Mouse (Mus musculus): ENCODE measurements around the gene Irs2. TPM values are rescaled to one million over a fixed set of nuclear protein-coding genes. Genes with fewer than 3 reads are reported as not detected.

Gene Irs2
- polyA plus RNA-seq, 1 experiment from 2014 or later: 5.0 TPM

DNA sequence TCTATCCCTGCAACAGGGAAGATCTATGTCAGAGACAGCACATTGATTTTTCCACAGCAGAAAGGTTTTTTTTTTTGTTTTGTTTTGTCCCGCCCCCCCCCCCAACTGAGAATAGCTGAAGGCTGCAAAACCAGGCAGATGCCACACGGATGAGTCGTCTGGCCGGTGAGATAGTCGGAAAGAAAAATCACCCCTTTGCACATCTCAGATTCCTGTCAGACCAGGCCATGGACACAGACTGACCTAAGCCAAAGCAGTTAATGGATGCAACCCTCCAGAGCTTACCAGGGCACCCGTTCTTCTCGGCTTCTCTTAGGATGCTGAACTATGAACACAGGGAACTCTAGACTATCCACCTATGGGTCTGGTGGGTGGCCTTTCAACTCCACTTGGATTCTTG, 39.6 kb downstream of the Irs2 start:
- Histone ChIP-seq H3K36me3 (ENCODE audit: control insufficient read depth, insufficient read depth, low read length) (no peaks in the 10 kb centered on the region), H3K4me1 (ENCODE audit: control insufficient read depth, insufficient read depth, low read length) (peaks cover 51% of the 10 kb centered on the region), H3K9me3 (ENCODE audit: control insufficient read depth, low read depth, low read length) (no peaks in the 10 kb centered on the region), H3K4me2 (replicated peaks; ENCODE audit: low read depth, low read length) (no peak overlapping the region), H3K9ac (replicated peaks; ENCODE audit: low read depth, low read length) (no peak overlapping the region), H3K4me3 (ENCODE audit: low read depth, low read length) (no peak overlapping the region), H3K27me3 (ENCODE audit: control insufficient read depth, insufficient read depth, low read length) (no peaks in the 10 kb centered on the region), H3K27ac (ENCODE audit: low read length) (no peak overlapping the region)
- no peak for ATAC-seq (ENCODE audit: insufficient number of reproducible peaks, insufficient read depth, low FRiP score, low read depth)
- WGBS: 50% methylated on average over 7 of the region's 7 CpGs

GRCm38 (mm10) chr8:10965401-10966117, 42.7 kb downstream of the Irs2 start:
- no peaks in the 10 kb centered on the region for H3K9me3 ChIP-seq (ENCODE audit: control insufficient read depth, low read depth, low read length)
- peak; percentile 59 for ATAC-seq (ENCODE audit: insufficient number of reproducible peaks, insufficient read depth, low FRiP score, low read depth)
- H3K4me3 ChIP-seq (ENCODE audit: low read depth, low read length): no peak overlapping the region
- 11% methylated on average over 6 of the region's 6 CpGs for WGBS
- H3K9ac ChIP-seq (replicated peaks; ENCODE audit: low read depth, low read length): no peak overlapping the region
- H3K4me2 ChIP-seq (replicated peaks; ENCODE audit: low read depth, low read length): 0 out of 2 replicates have a peak overlapping the region, but pooled peaks have one; percentile 14
- H3K27me3 ChIP-seq (ENCODE audit: control insufficient read depth, insufficient read depth, low read length): no peaks in the 10 kb centered on the region
- H3K27ac ChIP-seq (ENCODE audit: low read length): peak overlapping the region; percentile 58; the same call in 1 of the 2 replicates
- peaks cover 55% of the 10 kb centered on the region for H3K4me1 ChIP-seq (ENCODE audit: control insufficient read depth, insufficient read depth, low read length)
- H3K36me3 ChIP-seq (ENCODE audit: control insufficient read depth, insufficient read depth, low read length): no peaks in the 10 kb centered on the region

- H3K36me3 ChIP-seq (ENCODE audit: control insufficient read depth, insufficient read depth, low read length): no peaks in the 10 kb centered on the region
- H3K4me2 ChIP-seq (replicated peaks; ENCODE audit: low read depth, low read length): no peak overlapping the region
- peaks cover 62% of the 10 kb centered on the region for H3K4me1 ChIP-seq (ENCODE audit: control insufficient read depth, insufficient read depth, low read length)
- no peak overlapping the region for H3K9ac ChIP-seq (replicated peaks; ENCODE audit: low read depth, low read length)
- H3K9me3 ChIP-seq (ENCODE audit: control insufficient read depth, low read depth, low read length): no peaks in the 10 kb centered on the region
- no peak for ATAC-seq (ENCODE audit: insufficient number of reproducible peaks, insufficient read depth, low FRiP score, low read depth)
- no peaks in the 10 kb centered on the region for H3K27me3 ChIP-seq (ENCODE audit: control insufficient read depth, insufficient read depth, low read length)
- no peak overlapping the region for H3K4me3 ChIP-seq (ENCODE audit: low read depth, low read length)
- H3K27ac ChIP-seq (ENCODE audit: low read length): no peak overlapping the region
- 55% methylated on average over 10 of the region's 10 CpGs for WGBS
These were observed 43.7 kb downstream of the Irs2 start for GRCm38 (mm10) chr8:10964511-10965099.

DNA sequence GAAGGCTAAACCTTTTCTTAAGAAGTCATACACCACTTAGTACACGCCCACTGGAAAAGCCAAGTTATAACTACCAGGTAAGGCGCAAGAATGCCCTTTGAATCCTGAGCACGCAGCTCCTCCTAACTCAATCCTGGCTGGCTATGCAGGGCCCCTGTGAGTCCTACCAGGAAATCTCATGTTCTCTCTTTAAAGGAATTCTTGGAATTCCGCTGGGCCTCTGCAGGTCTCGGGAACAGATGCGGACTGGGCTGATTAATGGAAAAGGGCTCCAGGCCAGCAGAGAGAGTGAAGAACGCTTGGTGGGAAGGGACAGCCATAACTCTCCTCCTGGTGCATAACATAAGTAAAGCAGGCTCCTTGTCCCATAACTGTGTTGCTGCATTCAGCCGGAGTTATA, 46.3 kb downstream of the Irs2 start:
- Histone ChIP-seq H3K27ac (ENCODE audit: low read length) (peak overlapping the region; percentile 77; the same call in 1 of the 2 replicates), H3K4me2 (replicated peaks; ENCODE audit: low read depth, low read length) (peak overlapping the region; percentile 19; the same call in 1 of the 2 replicates), H3K4me3 (ENCODE audit: low read depth, low read length) (no peak overlapping the region), H3K27me3 (ENCODE audit: control insufficient read depth, insufficient read depth, low read length) (no peaks in the 10 kb centered on the region), H3K9me3 (ENCODE audit: control insufficient read depth, low read depth, low read length) (no peaks in the 10 kb centered on the region), H3K36me3 (ENCODE audit: control insufficient read depth, insufficient read depth, low read length) (no peaks in the 10 kb centered on the region), H3K4me1 (ENCODE audit: control insufficient read depth, insufficient read depth, low read length) (peaks cover 60% of the 10 kb centered on the region), H3K9ac (replicated peaks; ENCODE audit: low read depth, low read length) (no peak overlapping the region)
- peak; percentile 56 for ATAC-seq (ENCODE audit: insufficient number of reproducible peaks, insufficient read depth, low FRiP score, low read depth)
- 3% methylated on average over 8 of the region's 8 CpGs for WGBS

DNA sequence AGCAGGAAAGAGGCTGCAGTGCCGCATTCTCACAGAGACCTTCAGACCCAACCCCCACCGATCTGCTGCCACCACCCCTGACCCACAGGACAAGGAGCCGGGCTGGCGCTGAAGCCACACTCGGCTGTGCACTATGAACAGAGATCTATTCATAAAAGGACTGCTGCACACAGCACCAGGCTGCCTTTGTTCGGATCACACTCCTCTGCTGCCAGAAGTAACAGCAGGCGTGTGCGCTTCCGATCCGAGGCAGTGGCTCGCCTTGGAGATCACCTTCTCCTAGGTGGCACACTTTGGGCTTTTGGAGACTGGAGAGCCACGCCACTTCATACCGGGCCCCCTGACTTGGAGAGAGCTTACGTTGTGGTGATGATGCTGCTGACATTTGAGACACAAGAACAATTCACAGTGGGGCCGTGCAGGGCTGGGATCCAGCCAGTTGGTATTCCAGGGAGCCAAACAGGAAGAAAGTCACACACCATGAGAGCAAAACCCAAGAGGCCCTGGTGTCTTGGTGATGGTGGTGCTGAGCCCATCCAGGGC, 47.9 kb downstream of the Irs2 start:
- no peaks in the 10 kb centered on the region for H3K9me3 ChIP-seq (ENCODE audit: control insufficient read depth, low read depth, low read length)
- 28% methylated on average over 15 of the region's 15 CpGs for WGBS
- no peaks in the 10 kb centered on the region for H3K27me3 ChIP-seq (ENCODE audit: control insufficient read depth, insufficient read depth, low read length)
- H3K9ac ChIP-seq (replicated peaks; ENCODE audit: low read depth, low read length): no peak overlapping the region
- ATAC-seq (ENCODE audit: insufficient number of reproducible peaks, insufficient read depth, low FRiP score, low read depth): peak; percentile 39; the same call in 1 of the 2 replicates
- H3K4me3 ChIP-seq (ENCODE audit: low read depth, low read length): no peak overlapping the region
- H3K4me1 ChIP-seq (ENCODE audit: control insufficient read depth, insufficient read depth, low read length): peaks cover 48% of the 10 kb centered on the region
- no peaks in the 10 kb centered on the region for H3K36me3 ChIP-seq (ENCODE audit: control insufficient read depth, insufficient read depth, low read length)
- peak overlapping the region; percentile 39; the same call in 1 of the 2 replicates for H3K27ac ChIP-seq (ENCODE audit: low read length)
- H3K4me2 ChIP-seq (replicated peaks; ENCODE audit: low read depth, low read length): peak overlapping the region; percentile 14; the same call in 1 of the 2 replicates

GRCm38 (mm10) chr8:10957292-10957955, 50.8 kb downstream of the Irs2 start:
- no peaks in the 10 kb centered on the region for H3K36me3 ChIP-seq (ENCODE audit: control insufficient read depth, insufficient read depth, low read length)
- H3K4me1 ChIP-seq (ENCODE audit: control insufficient read depth, insufficient read depth, low read length): peaks cover 47% of the 10 kb centered on the region
- H3K4me3 ChIP-seq (ENCODE audit: low read depth, low read length): no peak overlapping the region
- H3K27me3 ChIP-seq (ENCODE audit: control insufficient read depth, insufficient read depth, low read length): no peaks in the 10 kb centered on the region
- ATAC-seq (ENCODE audit: insufficient number of reproducible peaks, insufficient read depth, low FRiP score, low read depth): no peak
- H3K27ac ChIP-seq (ENCODE audit: low read length): no peak overlapping the region
- WGBS: 32% methylated on average over 9 of the region's 9 CpGs
- no peak overlapping the region for H3K4me2 ChIP-seq (replicated peaks; ENCODE audit: low read depth, low read length)
- H3K9me3 ChIP-seq (ENCODE audit: control insufficient read depth, low read depth, low read length): no peaks in the 10 kb centered on the region
- H3K9ac ChIP-seq (replicated peaks; ENCODE audit: low read depth, low read length): no peak overlapping the region

DNA sequence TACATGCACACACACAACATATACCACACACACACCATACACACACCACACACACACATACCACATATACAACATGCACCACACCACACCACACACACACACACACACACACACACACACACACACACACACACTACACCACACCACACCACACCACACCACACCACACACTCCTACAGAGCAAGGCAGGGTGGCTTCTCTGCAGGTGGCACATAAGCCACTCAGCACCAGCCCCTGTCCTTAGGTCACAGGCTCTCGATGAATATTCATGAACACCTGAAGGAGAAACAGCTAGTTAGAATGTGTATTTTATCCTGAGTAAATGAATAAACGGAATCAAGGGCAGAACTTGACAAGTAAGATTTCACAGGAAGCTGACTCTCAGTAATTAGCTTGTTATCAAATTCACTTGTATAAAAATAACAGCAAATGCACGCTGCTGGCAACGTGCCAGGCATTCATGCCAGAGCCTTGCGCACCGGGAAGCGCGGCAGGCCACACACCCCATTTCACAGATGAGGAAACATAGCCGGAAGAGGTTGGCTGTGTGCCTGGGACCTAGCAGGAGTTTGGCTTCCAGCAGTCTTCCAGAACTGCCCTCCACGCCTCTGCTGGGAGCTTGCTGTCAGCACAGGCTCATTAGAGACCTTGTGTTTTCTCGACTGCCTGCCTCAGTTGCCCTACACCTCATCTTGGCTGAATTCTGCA, 54.8 kb downstream of the Irs2 start:
- WGBS: 25% methylated on average over 11 of the region's 11 CpGs
- Histone ChIP-seq H3K36me3 (ENCODE audit: control insufficient read depth, insufficient read depth, low read length) (no peaks in the 10 kb centered on the region), H3K27ac (ENCODE audit: low read length) (no peak overlapping the region), H3K4me1 (ENCODE audit: control insufficient read depth, insufficient read depth, low read length) (peaks cover 23% of the 10 kb centered on the region; the same call in 1 of the 2 replicates), H3K9ac (replicated peaks; ENCODE audit: low read depth, low read length) (no peak overlapping the region), H3K27me3 (ENCODE audit: control insufficient read depth, insufficient read depth, low read length) (no peaks in the 10 kb centered on the region), H3K4me3 (ENCODE audit: low read depth, low read length) (no peak overlapping the region), H3K9me3 (ENCODE audit: control insufficient read depth, low read depth, low read length) (no peaks in the 10 kb centered on the region), H3K4me2 (replicated peaks; ENCODE audit: low read depth, low read length) (no peak overlapping the region)
- ATAC-seq (ENCODE audit: insufficient number of reproducible peaks, insufficient read depth, low FRiP score, low read depth): no peak

DNA sequence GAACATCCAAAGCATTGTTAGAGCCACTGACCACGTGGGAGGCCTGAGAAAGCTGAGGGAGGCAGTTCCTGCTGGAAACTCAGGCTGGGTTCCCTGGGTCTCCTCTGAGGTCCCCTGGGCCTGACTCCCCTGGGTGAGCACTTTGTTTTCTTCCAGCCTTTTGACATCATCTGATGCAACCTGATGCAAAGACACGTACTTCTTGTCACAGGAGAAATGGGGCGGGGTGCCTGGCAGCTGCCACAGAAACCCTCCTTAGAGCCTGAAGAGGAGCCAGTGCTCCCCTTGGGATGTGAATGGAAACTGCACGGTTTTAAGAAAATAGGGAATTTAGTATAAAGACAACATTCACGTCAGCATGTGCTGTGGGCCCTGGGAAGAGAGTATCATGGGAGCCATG, 55.6 kb downstream of the Irs2 start:
- H3K27ac ChIP-seq (ENCODE audit: low read length): no peak overlapping the region
- no peak overlapping the region for H3K4me2 ChIP-seq (replicated peaks; ENCODE audit: low read depth, low read length)
- no peaks in the 10 kb centered on the region for H3K9me3 ChIP-seq (ENCODE audit: control insufficient read depth, low read depth, low read length)
- peaks cover 23% of the 10 kb centered on the region; the same call in 1 of the 2 replicates for H3K4me1 ChIP-seq (ENCODE audit: control insufficient read depth, insufficient read depth, low read length)
- no peak overlapping the region for H3K4me3 ChIP-seq (ENCODE audit: low read depth, low read length)
- 57% methylated on average over 5 of the region's 5 CpGs for WGBS
- ATAC-seq (ENCODE audit: insufficient number of reproducible peaks, insufficient read depth, low FRiP score, low read depth): no peak
- H3K27me3 ChIP-seq (ENCODE audit: control insufficient read depth, insufficient read depth, low read length): no peaks in the 10 kb centered on the region
- no peak overlapping the region for H3K9ac ChIP-seq (replicated peaks; ENCODE audit: low read depth, low read length)
- no peaks in the 10 kb centered on the region for H3K36me3 ChIP-seq (ENCODE audit: control insufficient read depth, insufficient read depth, low read length)
